Mouse (Mus musculus): Measurements from ENCODE around the gene Selenbp1. TPM values are rescaled to one million over a fixed set of nuclear protein-coding genes. Genes with fewer than 3 reads are reported as not detected.
"Not testable (repeated sequence)": the region's sequence is repeated elsewhere in the genome, so short reads cannot be mapped to it uniquely, and the experiment has no call there.

The Selenbp1 gene
- total and polyA plus RNA-seq, 3 experiments = 0.25 TPM; not detected in 2

DNA sequence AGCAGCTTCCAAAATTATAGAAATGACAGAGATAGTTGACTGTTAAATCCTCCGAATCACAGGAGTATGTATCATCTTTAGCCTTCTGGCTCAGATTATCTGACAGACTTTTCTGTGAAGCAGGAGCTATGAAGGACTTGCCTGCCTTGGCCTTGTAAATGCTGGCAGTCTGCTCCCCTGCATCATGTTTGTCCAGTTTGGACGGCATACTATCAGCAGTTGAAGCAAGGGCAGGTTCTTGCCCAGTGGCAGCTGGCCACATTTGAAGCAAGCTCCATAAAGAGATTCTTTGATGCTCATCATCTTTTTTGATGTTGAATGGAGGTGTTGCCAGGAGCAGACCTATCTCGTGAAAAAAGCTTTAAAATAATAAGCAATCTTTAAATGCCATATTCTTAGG, 38.8 kb upstream of the Selenbp1 start:
- Histone ChIP-seq H3K36me3 (replicated peaks in 1 of 2; ENCODE audit: control insufficient read depth in 1 of 2, insufficient read depth in 1 of 2, low read length in 1 of 2) (no peaks in the 10 kb centered on the region), H3K4me3 (replicated peaks in 1 of 3; ENCODE audit: low read depth in 2 of 3, low read length in 2 of 3, poor library complexity in 1 of 3) (no peak overlapping the region), H3K79me2 (replicated peaks; ENCODE audit: control insufficient read depth, extremely low read depth, insufficient read depth, poor library complexity, severe bottlenecking) (no peaks in the 10 kb centered on the region), H3K4me1 (ENCODE audit: control insufficient read depth in 1 of 2, insufficient read depth in 2 of 2) (no peaks in the 10 kb centered on the region; a peak in 1 of 4 replicates), H3K27ac (ENCODE audit: insufficient read depth, low read depth) (no peak overlapping the region), H3K4me2 (ENCODE audit: insufficient read depth, low read depth, poor library complexity, severe bottlenecking) (no peak overlapping the region), H3K27me3 (replicated peaks) (peaks cover 8% of the 10 kb centered on the region), H3K9me3 (replicated peaks; ENCODE audit: low read length) (no peaks in the 10 kb centered on the region), H3K9ac (ENCODE audit: insufficient read depth, low read depth) (no peak overlapping the region)
- in situ Hi-C loops (cut with MboI; ENCODE audit: low pct_ligation_motif_present, low pct_unique_long_range_greater_than_20kb, low sequenced_read_pairs) (no loop called here), dilution Hi-C loops (cut with MboI; ENCODE audit: extremely low pct_ligation_motif_present, extremely low pct_unique_long_range_greater_than_20kb, low sequenced_read_pairs) (no loop called here)
- TF ChIP-seq CHD1 (IDR thresholded peaks at IDR 0.05; ENCODE audit: low read depth, low read length) = no peak
- no peak for TF ChIP-seq MAZ (IDR thresholded peaks at IDR 0.05; ENCODE audit: low read depth, low read length)
- no peak for TF ChIP-seq NELFE (IDR thresholded peaks at IDR 0.05; ENCODE audit: low read depth, low read length)
- no peak for TF ChIP-seq NRF1 (IDR thresholded peaks at IDR 0.05; ENCODE audit: low read depth, low read length)
- no peak for TF ChIP-seq KAT2A (IDR thresholded peaks at IDR 0.05; ENCODE audit: insufficient replicate concordance, low read length)
- no peak for TF ChIP-seq BHLHE40 (IDR thresholded peaks at IDR 0.05; ENCODE audit: low read depth, low read length)
- TF ChIP-seq ETS1 (conservative IDR thresholded peaks at IDR 0.05; ENCODE audit: low read depth, low read length) = no peak
- DNase-seq (ENCODE audit: extremely low read depth) = no peak

DNA sequence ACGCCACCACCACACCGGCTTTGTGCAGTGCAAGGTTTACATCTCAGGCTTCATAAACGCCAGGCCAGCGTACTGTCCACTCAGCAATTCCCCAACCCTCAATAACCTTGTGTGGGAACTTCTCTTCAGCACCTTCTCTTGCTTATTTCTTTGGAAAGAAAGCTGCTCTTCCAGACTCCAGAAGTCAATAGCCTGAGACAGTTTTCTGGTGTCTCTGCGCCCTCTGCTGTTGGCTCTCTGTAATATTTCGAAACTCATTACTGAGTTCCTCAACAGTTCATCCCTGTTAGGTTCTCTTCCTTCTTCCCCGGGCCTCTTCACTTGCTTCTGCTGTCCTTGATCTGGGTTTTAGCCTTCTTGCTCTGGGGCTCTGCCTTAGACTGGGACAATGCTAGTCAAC, 30.1 kb upstream of the Selenbp1 start:
- no peaks in the 10 kb centered on the region for H3K27me3 ChIP-seq (replicated peaks)
- no peaks in the 10 kb centered on the region for H3K79me2 ChIP-seq (replicated peaks; ENCODE audit: control insufficient read depth, extremely low read depth, insufficient read depth, poor library complexity, severe bottlenecking)
- no peak overlapping the region for H3K27ac ChIP-seq (ENCODE audit: insufficient read depth, low read depth)
- in situ Hi-C loops (cut with MboI; ENCODE audit: low pct_ligation_motif_present, low pct_unique_long_range_greater_than_20kb, low sequenced_read_pairs) (loop anchor here (5.0 kb wide), 1 partner anchor 80 kb away; no protein-coding TSS in a partner anchor), dilution Hi-C loops (cut with MboI; ENCODE audit: extremely low pct_ligation_motif_present, extremely low pct_unique_long_range_greater_than_20kb, low sequenced_read_pairs) (no loop called here)
- 0 out of 4 replicates have a peak, but pooled peaks cover 0 to 4% of the 10 kb centered on the region in 2 experiments for H3K4me1 ChIP-seq (ENCODE audit: control insufficient read depth in 1 of 2, insufficient read depth in 2 of 2)
- peak overlapping the region; percentile 69; the same call in 1 of the 2 replicates for H3K4me2 ChIP-seq (ENCODE audit: insufficient read depth, low read depth, poor library complexity, severe bottlenecking)
- H3K9ac ChIP-seq (ENCODE audit: insufficient read depth, low read depth) = no peak overlapping the region
- H3K36me3 ChIP-seq (replicated peaks in 1 of 2; ENCODE audit: control insufficient read depth in 1 of 2, insufficient read depth in 1 of 2, low read length in 1 of 2) = no peaks in the 10 kb centered on the region
- TF ChIP-seq SMC3 (IDR thresholded peaks at IDR 0.05; ENCODE audit: low read depth, low read length) (peak; percentile 77), RAD21 (IDR thresholded peaks at IDR 0.05; ENCODE audit: low read depth, low read length) (peak; percentile 81), JUND (conservative IDR thresholded peaks at IDR 0.05; ENCODE audit: low read depth, low read length) (no peak), CTCF (conservative IDR thresholded peaks at IDR 0.05 in 1 of 2, IDR thresholded peaks at IDR 0.05 in 1 of 2; ENCODE audit: low read depth in 2 of 2, low read length in 2 of 2) (peak; percentile 58 to 81)
- H3K4me3 ChIP-seq (replicated peaks in 1 of 3; ENCODE audit: low read depth in 2 of 3, low read length in 2 of 3, poor library complexity in 1 of 3) = no peak overlapping the region
- H3K9me3 ChIP-seq (replicated peaks; ENCODE audit: low read length) = no peaks in the 10 kb centered on the region
- DNase-seq (ENCODE audit: extremely low read depth) = peak; percentile 53

DNA sequence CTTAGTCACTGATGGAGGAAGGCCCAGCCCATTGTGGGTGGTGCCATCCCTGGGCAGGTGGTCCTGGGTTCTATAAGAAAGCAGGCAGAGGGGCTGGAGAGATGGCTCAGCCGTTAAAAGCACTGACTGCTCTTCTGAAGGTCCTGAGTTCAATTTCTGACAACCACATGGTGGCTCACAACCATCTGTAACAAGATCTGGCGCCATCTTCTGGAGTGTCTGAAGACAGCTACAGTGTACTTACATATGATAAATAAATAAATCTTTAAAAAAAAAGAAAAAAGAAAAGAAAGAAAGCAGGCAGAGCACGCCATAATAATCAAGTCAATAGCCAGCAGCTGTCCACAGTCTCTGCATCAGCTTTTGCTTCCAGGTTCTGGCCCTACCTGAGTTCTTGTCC, 28.1 kb upstream of the Selenbp1 start:
- H3K4me2 ChIP-seq (ENCODE audit: insufficient read depth, low read depth, poor library complexity, severe bottlenecking); dilution Hi-C loops (cut with MboI; ENCODE audit: extremely low pct_ligation_motif_present, extremely low pct_unique_long_range_greater_than_20kb, low sequenced_read_pairs): not testable (repeated sequence)
- TF ChIP-seq CTCF (conservative IDR thresholded peaks at IDR 0.05 in 1 of 2, IDR thresholded peaks at IDR 0.05 in 1 of 2; ENCODE audit: low read depth in 2 of 2, low read length in 2 of 2) = peak in 1 of 2 experiments; percentile 55; a peak in 2 of 4 replicates

More for the DNA sequence above, 28.1 kb upstream of the Selenbp1 start:
- not testable (repeated sequence) for H3K9ac ChIP-seq (ENCODE audit: insufficient read depth, low read depth); H3K27me3 ChIP-seq (replicated peaks); H3K4me3 ChIP-seq (replicated peaks in 1 of 3; ENCODE audit: low read depth in 2 of 3, low read length in 2 of 3, poor library complexity in 1 of 3); H3K79me2 ChIP-seq (replicated peaks; ENCODE audit: control insufficient read depth, extremely low read depth, insufficient read depth, poor library complexity, severe bottlenecking); H3K4me1 ChIP-seq (ENCODE audit: control insufficient read depth in 1 of 2, insufficient read depth in 2 of 2); H3K36me3 ChIP-seq (replicated peaks in 1 of 2; ENCODE audit: control insufficient read depth in 1 of 2, insufficient read depth in 1 of 2, low read length in 1 of 2); DNase-seq (ENCODE audit: extremely low read depth); H3K27ac ChIP-seq (ENCODE audit: insufficient read depth, low read depth); H3K9me3 ChIP-seq (replicated peaks; ENCODE audit: low read length)
- in situ Hi-C loops (cut with MboI; ENCODE audit: low pct_ligation_motif_present, low pct_unique_long_range_greater_than_20kb, low sequenced_read_pairs) = loop anchor here (5.0 kb wide), 1 partner anchor 78 kb away; no protein-coding TSS in a partner anchor

Measured in CH12.LX (cell line).